Comparison of ENCODE assay signal across 14 mouse cellular contexts in genomic region chr4:57733445-57733844, GRCm38 (mm10). TPM values are rescaled to one million over a fixed set of nuclear protein-coding genes. Genes with fewer than 3 reads are reported as not detected.
DNase-seq lines count a peak whose midpoint lies in the region; ATAC-seq lines count a peak whose summit lies in the region.
"Had no signal": no experiment of that assay in that cellular context is flagged by ENCODE, and none has a peak within 500 bp of the region (broad histone marks: within the 10 kb centered on the region; RNA-seq: fewer than 3 reads in every experiment).

No protein-coding gene starts in this region.

- intact Hi-C loops in heart, postnatal 10 days (cut with DNase I) = no loop called here

- H3K9me3 ChIP-seq in midbrain, embryonic 15.5 days = no peaks in the 10 kb centered on the region
- H3K9me3 ChIP-seq: embryonic facial prominence, embryonic 12.5 days; limb, embryonic 12.5 days; lung, embryonic 15.5 days; midbrain, embryonic 10.5 days had no signal

- H3K9ac ChIP-seq in midbrain, embryonic 15.5 days = no peak overlapping the region
- H3K9ac ChIP-seq: embryonic facial prominence, embryonic 12.5 days; limb, embryonic 12.5 days; lung, embryonic 15.5 days had no signal

- no peak overlapping the region for H3K4me3 ChIP-seq in midbrain, embryonic 15.5 days
- H3K4me3 ChIP-seq: embryonic facial prominence, embryonic 12.5 days; limb, embryonic 12.5 days; lung, embryonic 15.5 days; midbrain, embryonic 10.5 days had no signal

- H3K4me1 ChIP-seq in midbrain, embryonic 15.5 days = no peaks in the 10 kb centered on the region
- H3K4me1 ChIP-seq: embryonic facial prominence, embryonic 12.5 days; midbrain, embryonic 10.5 days had no signal

- no peak overlapping the region for H3K27ac ChIP-seq in midbrain, embryonic 15.5 days
- H3K27ac ChIP-seq: embryonic facial prominence, embryonic 12.5 days; limb, embryonic 12.5 days; lung, embryonic 15.5 days; midbrain, embryonic 10.5 days had no signal

- H3K4me2 ChIP-seq in midbrain, embryonic 15.5 days = no peak overlapping the region
- H3K4me2 ChIP-seq: embryonic facial prominence, embryonic 12.5 days; limb, embryonic 12.5 days; lung, embryonic 15.5 days had no signal

- ATAC-seq in frontal cortex, adult (ENCODE audit: low TSS enrichment) = no peak
- ATAC-seq in midbrain, embryonic 15.5 days (replicated peaks) = no peak

- peak; percentile 66 for DNase-seq in adrenal gland, adult 2 months
- no peak for DNase-seq in adrenal gland, postnatal 4 days (ENCODE audit: low spot score in 2 of 2)
- peak; percentile 24 to 28 for DNase-seq in kidney, postnatal 4 days
- no peak for DNase-seq in kidney, adult 11 months
- peak; percentile 65 for DNase-seq in NIH3T3 (ENCODE audit: low read depth)
- DNase-seq in heart, postnatal 10 days = peak; percentile 42 to 58
- DNase-seq: cerebellum, adult 8-10 months; thymus, postnatal 14 days had no signal

- 75% methylated on average over 3 of the region's 3 CpGs for WGBS in midbrain, embryonic 15.5 days

- H3K27me3 ChIP-seq in midbrain, embryonic 15.5 days (replicated peaks) = no peaks in the 10 kb centered on the region
- H3K27me3 ChIP-seq: embryonic facial prominence, embryonic 12.5 days; limb, embryonic 12.5 days; lung, embryonic 15.5 days had no signal

- H3K36me3 ChIP-seq in midbrain, embryonic 15.5 days (replicated peaks) = no peaks in the 10 kb centered on the region
- H3K36me3 ChIP-seq: embryonic facial prominence, embryonic 12.5 days; limb, embryonic 12.5 days; lung, embryonic 15.5 days; midbrain, embryonic 10.5 days had no signal

RNA-seq across cellular contexts. Expression of gene Akap2, which starts 16.0 kb away (rescaled TPM):
- 100 to 1,000 TPM in 1 of 2 experiments, 10 to 100 TPM in 1; 99.1 to 186 TPM for total RNA-seq in adrenal gland, adult 2 months (2021)
- polyA plus RNA-seq in adrenal gland, adult 2 months (2012; rRNA removed) = 56.4 and 60.7 TPM in 2 replicates
- 100 to 1,000 TPM; 106 to 114 TPM for total RNA-seq in adrenal gland, postnatal 4 days (2021)
- total RNA-seq in heart, postnatal 10 days (2021) = 100 to 1,000 TPM; 127 to 141 TPM
- polyA plus RNA-seq in midbrain, embryonic 15.5 days (2015; fragmentation: Nextera tagmentation; extraction: Ambion mirVana) = 9.8 and 10.2 TPM in 2 replicates

Comparison
In these comparisons a context has a peak if more than half of its experiments do, and no peak if none do; other contexts are left out.
1. DNase-seq: peak in adrenal gland, adult 2 months (single experiment), kidney, postnatal 4 days (2 of 2), NIH3T3 (single experiment) and heart, postnatal 10 days (2 of 2); none in adrenal gland, postnatal 4 days (0 of 2) and kidney, adult 11 months (single experiment).